Mouse (Mus musculus) cortical plate, adult 2 months (tissue): ENCODE data around the gene Plb1. TPM values are rescaled to one million over a fixed set of nuclear protein-coding genes. Genes with fewer than 3 reads are reported as not detected.

Experiments
- H3K27ac ChIP-seq: fragments of 200-500 bp; 2 replicates; pipeline ENCODE4 v1.5.1; 2012; ENCODE audit warnings: low read length, control low read depth, inconsistent platforms; ENCODE audit not compliant: insufficient read depth
- H3K4me1 ChIP-seq: fragments of 200-500 bp; 2 replicates; pipeline ENCODE4 v1.6.1; 2011; ENCODE audit warnings: low read length; ENCODE audit not compliant: control insufficient read depth, insufficient read depth
- H3K4me3 ChIP-seq: fragments of 200-500 bp; 2 replicates; pipeline ENCODE4 v1.5.1; 2011; ENCODE audit warnings: mild to moderate bottlenecking, low read length, control low read depth; ENCODE audit not compliant: insufficient read depth
- CTCF ChIP-seq: fragments of 200-500 bp; IDR thresholded peaks from 2 replicates; pipeline ENCODE4 v1.5.1; 2011; ENCODE audit warnings: mild to moderate bottlenecking, control low read depth, low read length; ENCODE audit not compliant: insufficient read depth; ENCODE audit errors: extremely low read depth
- POLR2A ChIP-seq: fragments of 200-500 bp; IDR thresholded peaks from 2 replicates; pipeline ENCODE4 v1.6.1; 2011; ENCODE audit warnings: mild to moderate bottlenecking, low read length, control low read depth; ENCODE audit not compliant: insufficient read depth; ENCODE audit errors: extremely low read depth
- polyA plus RNA-seq: library from polyadenylated mRNA; depleted of rRNA; stranded (reverse); fragments of >200 nt; gene quantifications from 2 replicates; pipeline ENCODE4 v1.2.3, GENCODE M21; 2012

Plb1 gene
- polyA plus RNA-seq, 1 experiment = 5.0 TPM

GRCm38 (mm10) chr5:32240741-32241140 lies 8.2 kb downstream of the Plb1 start:
- no peak for TF ChIP-seq CTCF
- no peak for TF ChIP-seq POLR2A
- peaks cover 4% of the 10 kb centered on the region; the same call in 1 of the 2 replicates for H3K4me1 ChIP-seq
- no peak overlapping the region for H3K4me3 ChIP-seq
- no peak overlapping the region for H3K27ac ChIP-seq

GRCm38 (mm10) chr5:32243286-32243885 lies 10.9 kb downstream of the Plb1 start:
- Histone ChIP-seq H3K4me3 (no peak overlapping the region), H3K27ac (no peak overlapping the region), H3K4me1 (peaks cover 4% of the 10 kb centered on the region; the same call in 1 of the 2 replicates)
- TF ChIP-seq CTCF (no peak), POLR2A (no peak)

- H3K4me3 ChIP-seq = no peak overlapping the region
- H3K4me1 ChIP-seq = peaks cover 4% of the 10 kb centered on the region; the same call in 1 of the 2 replicates
- no peak for TF ChIP-seq POLR2A
- TF ChIP-seq CTCF = no peak
- no peak overlapping the region for H3K27ac ChIP-seq
Observed at GRCm38 (mm10) chr5:32245385-32245784, 12.9 kb downstream of the Plb1 start.

GRCm38 (mm10) chr5:32260751-32261150 lies 28.2 kb downstream of the Plb1 start:
- Histone ChIP-seq H3K27ac (no peak overlapping the region), H3K4me3 (no peak overlapping the region), H3K4me1 (no peaks in the 10 kb centered on the region)
- TF ChIP-seq CTCF (no peak), POLR2A (no peak)

GRCm38 (mm10) chr5:32261251-32261650 lies 28.7 kb downstream of the Plb1 start:
- TF ChIP-seq POLR2A (no peak), CTCF (no peak)
- Histone ChIP-seq H3K4me3 (no peak overlapping the region), H3K27ac (no peak overlapping the region), H3K4me1 (no peaks in the 10 kb centered on the region)

- TF ChIP-seq POLR2A = no peak
- no peak for TF ChIP-seq CTCF
- H3K27ac ChIP-seq = no peak overlapping the region
- no peaks in the 10 kb centered on the region for H3K4me1 ChIP-seq
- H3K4me3 ChIP-seq = no peak overlapping the region
Observed at GRCm38 (mm10) chr5:32262534-32262933, 30.0 kb downstream of the Plb1 start.

- TF ChIP-seq POLR2A = no peak
- TF ChIP-seq CTCF = no peak
- H3K27ac ChIP-seq = no peak overlapping the region
- no peak overlapping the region for H3K4me3 ChIP-seq
- H3K4me1 ChIP-seq = no peaks in the 10 kb centered on the region
Observed at GRCm38 (mm10) chr5:32272502-32272901, 40.0 kb downstream of the Plb1 start.

GRCm38 (mm10) chr5:32278000-32278694 lies 45.6 kb downstream of the Plb1 start:
- no peak for TF ChIP-seq POLR2A
- no peak for TF ChIP-seq CTCF
- Histone ChIP-seq H3K4me3 (no peak overlapping the region), H3K4me1 (no peaks in the 10 kb centered on the region), H3K27ac (no peak overlapping the region)

GRCm38 (mm10) chr5:32280066-32280465 lies 47.6 kb downstream of the Plb1 start:
- Histone ChIP-seq H3K4me3 (no peak overlapping the region), H3K4me1 (no peaks in the 10 kb centered on the region), H3K27ac (no peak overlapping the region)
- no peak for TF ChIP-seq CTCF
- TF ChIP-seq POLR2A = no peak

GRCm38 (mm10) chr5:32282345-32282744 lies 49.8 kb downstream of the Plb1 start:
- Histone ChIP-seq H3K27ac (no peak overlapping the region), H3K4me1 (no peaks in the 10 kb centered on the region), H3K4me3 (no peak overlapping the region)
- TF ChIP-seq POLR2A (no peak), CTCF (no peak)

- Histone ChIP-seq H3K4me1 (no peaks in the 10 kb centered on the region), H3K27ac (no peak overlapping the region), H3K4me3 (no peak overlapping the region)
- no peak for TF ChIP-seq CTCF
- no peak for TF ChIP-seq POLR2A
Observed at GRCm38 (mm10) chr5:32283457-32283856, 50.9 kb downstream of the Plb1 start.
